Mouse (Mus musculus) gastrocnemius, adult 2 months (tissue): ENCODE measurements around the gene Abcb10. TPM values are rescaled to one million over a fixed set of nuclear protein-coding genes. Genes with fewer than 3 reads are reported as not detected.
A peak's percentile ranks its signal among the peaks of the same experiment; 100 is the strongest.

Experiments used
- DNase-seq: peaks from one replicate; pipeline ENCODE4 v3.0.0; 2022
- H3K27ac ChIP-seq: fragments of 200-600 bp; 2 replicates; pipeline ENCODE4 v1.8.1; 2022; ENCODE audit warnings: mild to moderate bottlenecking
- H3K4me3 ChIP-seq: fragments of 200-600 bp; 2 replicates; pipeline ENCODE4 v1.8.1; 2022; ENCODE audit warnings: mild to moderate bottlenecking, moderate library complexity
- CTCF ChIP-seq: fragments of 200-600 bp; IDR thresholded peaks from 2 replicates; pipeline ENCODE4 v1.8.1; 2022; ENCODE audit warnings: antibody characterized with exemption, mild to moderate bottlenecking, moderate library complexity
- intact Hi-C: fragments of 180-260 bp; cut with DNase I; formaldehyde crosslinking; loops from one replicate; pipeline ENCODE4 v1.15.1; 2025
- microRNA-seq: library from miRNA; unstranded; fragments of <30 nt; microRNA quantifications from one replicate; pipeline ENCODE4 v1.2.0, GENCODE M21; 2021
- total RNA-seq, 2 experiments: library from RNA; stranded (reverse); gene quantifications; 2 replicates each; pipeline ENCODE4 v1.2.3; 2021

Gene Abcb10
- total RNA-seq, 2 experiments from 2014 or later = 15.8 to 18.6 TPM

DNA sequence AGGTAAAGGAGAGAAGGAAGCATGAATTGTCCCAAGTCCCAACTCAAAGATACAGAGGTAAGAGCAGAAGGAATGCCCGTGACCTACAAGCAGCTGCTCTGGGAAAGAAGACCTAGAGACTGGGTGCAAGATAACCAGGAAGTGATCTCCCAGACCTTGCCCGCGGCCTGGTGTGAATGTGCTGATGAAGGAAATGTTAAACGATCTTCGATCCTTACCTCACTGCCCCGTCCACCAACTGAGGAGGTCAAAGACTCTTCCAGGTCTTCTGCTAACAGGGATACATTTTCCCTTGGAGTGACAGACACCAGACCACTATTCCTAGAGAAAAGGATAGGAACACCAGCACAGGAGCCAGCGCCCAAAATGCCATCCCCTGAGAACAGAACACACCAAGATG lies 53.9 kb downstream of the Abcb10 start:
- Histone ChIP-seq H3K4me3 (no peak overlapping the region), H3K27ac (no peak overlapping the region)
- no peak for DNase-seq
- intact Hi-C loops = no loop called here
- TF ChIP-seq CTCF = no peak

DNA sequence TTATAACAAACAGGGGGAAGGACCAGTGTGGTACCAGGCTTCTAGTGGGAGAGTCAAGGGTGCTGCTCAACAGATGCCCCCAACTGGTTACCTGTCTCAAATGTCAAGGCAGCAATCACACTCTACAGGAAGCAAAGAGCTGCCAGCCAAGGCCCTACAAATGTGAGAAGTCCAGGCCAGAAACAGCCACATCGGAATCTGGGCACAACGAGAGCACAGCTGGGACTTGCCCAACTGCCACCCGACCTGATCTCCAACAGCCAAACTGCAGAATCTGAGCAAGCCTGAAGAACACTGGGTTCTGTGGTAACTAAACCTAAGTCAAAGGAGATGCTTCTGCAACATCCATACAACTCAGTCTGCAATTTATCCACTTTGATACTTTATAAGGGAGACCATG lies 57.3 kb downstream of the Abcb10 start:
- peak overlapping the region; percentile 48 for H3K27ac ChIP-seq
- no peak overlapping the region for H3K4me3 ChIP-seq
- intact Hi-C loops = no loop called here
- TF ChIP-seq CTCF = no peak
- peak; percentile 75 for DNase-seq

- intact Hi-C loops = loop anchor here (1.0 to 5.0 kb wide), 2 partner anchors 26 to 87 kb away; no protein-coding TSS in a partner anchor
- Histone ChIP-seq H3K4me3 (no peak overlapping the region), H3K27ac (peak overlapping the region; percentile 48)
- TF ChIP-seq CTCF = peak; percentile 96; the same call in 1 of the 2 replicates
- peak; percentile 86 for DNase-seq
Measured at GRCm38 (mm10) chr8:123924719-123925118, 58.2 kb downstream of the Abcb10 start.

DNA sequence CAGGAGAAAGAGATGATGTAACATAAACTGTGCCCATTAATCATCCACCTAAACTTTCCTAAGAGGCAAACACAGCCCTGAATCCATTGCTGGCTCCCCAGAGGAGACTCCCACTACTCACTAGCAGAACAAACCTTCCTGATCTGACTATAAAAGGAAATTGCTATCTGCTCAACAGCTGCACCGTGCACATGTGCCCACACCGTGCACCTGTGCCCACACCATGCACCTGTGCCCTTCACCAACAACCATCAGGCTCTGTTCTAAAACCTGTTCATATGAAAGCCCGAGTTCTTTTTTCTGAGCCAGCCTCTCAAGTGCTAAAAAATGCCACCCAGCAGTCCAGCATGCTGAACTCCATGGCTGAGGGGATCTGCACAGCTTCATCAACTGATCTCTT lies 68.3 kb downstream of the Abcb10 start:
- intact Hi-C loops = no loop called here
- no peak overlapping the region for H3K27ac ChIP-seq
- TF ChIP-seq CTCF = no peak
- H3K4me3 ChIP-seq = no peak overlapping the region
- no peak for DNase-seq

GRCm38 (mm10) chr8:123912265-123912664 lies 70.7 kb downstream of the Abcb10 start:
- no peak for DNase-seq
- Histone ChIP-seq H3K27ac (peak overlapping the region; percentile 72), H3K4me3 (no peak overlapping the region)
- intact Hi-C loops = no loop called here
- TF ChIP-seq CTCF = no peak

DNA sequence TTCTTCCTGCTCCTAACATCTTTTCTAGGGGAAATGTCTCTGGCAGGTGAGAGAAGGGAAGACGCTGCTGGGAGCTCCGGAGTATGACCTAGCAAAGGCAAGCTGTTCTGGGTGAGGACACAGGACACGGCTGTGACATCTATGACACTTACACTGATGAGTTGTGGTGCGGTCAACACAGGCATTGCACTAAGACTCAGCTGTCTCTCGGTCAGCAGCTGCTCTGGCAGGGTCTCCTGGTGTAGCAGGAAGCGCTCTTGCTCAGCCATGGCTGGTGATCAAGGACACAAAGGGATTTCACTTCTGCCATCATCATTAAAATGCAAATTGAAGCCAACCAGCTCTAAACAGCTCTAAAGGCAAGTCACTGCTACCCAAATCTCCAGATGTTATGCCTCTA lies 75.3 kb downstream of the Abcb10 start:
- H3K27ac ChIP-seq = 0 out of 2 replicates have a peak overlapping the region, but pooled peaks have one; percentile 5
- peak; percentile 37 for DNase-seq
- intact Hi-C loops = no loop called here
- no peak for TF ChIP-seq CTCF
- no peak overlapping the region for H3K4me3 ChIP-seq

DNA sequence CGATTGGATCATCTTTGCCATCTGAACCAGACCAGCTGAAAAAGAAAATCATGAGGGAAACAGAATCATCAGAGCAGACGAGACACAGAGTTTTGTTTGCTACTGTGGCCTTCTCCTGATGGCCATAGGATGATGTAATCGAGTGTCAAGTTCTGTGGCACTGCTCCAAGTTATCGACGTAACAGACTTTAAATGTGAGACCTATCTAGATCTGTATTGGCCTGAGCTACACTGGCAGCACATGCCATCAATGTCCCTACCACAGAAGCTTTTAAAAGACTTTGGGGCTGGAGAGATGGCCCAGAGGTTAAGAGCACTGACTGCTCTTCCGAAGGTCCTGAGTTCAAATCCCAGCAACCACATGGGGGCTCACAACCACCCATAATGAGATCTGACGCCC lies 80.3 kb downstream of the Abcb10 start:
- no peak for DNase-seq
- intact Hi-C loops = no loop called here
- no peak for TF ChIP-seq CTCF
- H3K27ac ChIP-seq = peak overlapping the region; percentile 57
- H3K4me3 ChIP-seq = no peak overlapping the region

Small RNA genes within 50 kb of the gene (microRNA-seq; reads per million reads assigned to microRNA genes)
- not detected for gene Mir1967

Other genes starting within 250 kb of the Abcb10 start
- gene Rab4a, start 177.1 kb downstream of the Abcb10 start, total RNA-seq = 10 to 100 TPM; 12.0 to 12.4 TPM
- gene Ccsap, start 122.9 kb downstream of the Abcb10 start, total RNA-seq = under 1 TPM; 0.42 to 0.46 TPM
- gene Acta1, start 88.4 kb downstream of the Abcb10 start, total RNA-seq = over 10,000 TPM; 45,578 to 47,175 TPM
- gene Nup133, start 33.9 kb downstream of the Abcb10 start, total RNA-seq = 10 to 100 TPM; 11.6 to 17.8 TPM
- 10 to 100 TPM; 14.6 to 15.2 TPM for gene Taf5l, start 38.3 kb upstream of the Abcb10 start, total RNA-seq
- gene Urb2, start 38.4 kb upstream of the Abcb10 start, total RNA-seq = 1 to 10 TPM; 5.8 to 6.0 TPM
- gene Galnt2, start 248.3 kb upstream of the Abcb10 start, total RNA-seq = 10 to 100 TPM; 35.6 to 37.2 TPM